Mouse (Mus musculus): ENCODE measurements around the gene Rnf212b. TPM values are rescaled to one million over a fixed set of nuclear protein-coding genes. Genes with fewer than 3 reads are reported as not detected.

Gene Rnf212b
- total and polyA plus RNA-seq, 2 experiments = not detected

DNA sequence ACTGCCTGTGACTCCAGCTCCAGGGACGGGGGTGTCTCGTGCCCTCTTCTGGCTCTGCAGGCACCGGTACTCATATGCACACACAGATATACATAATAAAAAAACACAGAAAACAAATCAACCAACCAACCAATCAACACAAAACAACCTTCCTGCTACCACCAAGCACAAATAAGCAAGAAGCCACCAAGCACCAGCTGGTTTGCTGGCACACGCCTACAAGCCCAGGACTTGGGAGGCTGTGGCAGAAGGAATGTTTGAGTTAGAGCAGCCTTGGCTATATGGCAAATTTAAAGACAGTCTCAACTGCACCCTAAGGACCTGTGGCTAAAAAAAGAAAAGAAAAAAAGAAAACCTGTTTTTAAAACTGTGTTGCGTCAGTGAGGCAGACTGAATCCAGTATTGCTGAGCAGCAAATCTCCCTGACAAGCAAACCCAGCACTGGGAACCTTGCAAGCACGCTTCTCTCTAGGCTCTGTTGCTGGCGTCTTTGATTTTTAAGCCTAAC lies 38.4 kb upstream of the Rnf212b start:
- TF ChIP-seq CTCF (IDR thresholded peaks at IDR 0.05; ENCODE audit: low read depth, low read length) (no peak), POLR2A (IDR thresholded peaks at IDR 0.05; ENCODE audit: extremely low read depth, insufficient read depth, low read length) (no peak)
- no peaks in the 10 kb centered on the region for H3K27me3 ChIP-seq (ENCODE audit: control insufficient read depth, insufficient read depth, low read length)
- no peaks in the 10 kb centered on the region for H3K4me1 ChIP-seq (ENCODE audit: control insufficient read depth, insufficient read depth, low read length)
- no peak overlapping the region for H3K4me3 ChIP-seq (ENCODE audit: insufficient read depth, low read depth, low read length)
- no peaks in the 10 kb centered on the region for H3K36me3 ChIP-seq (ENCODE audit: control insufficient read depth, insufficient read depth, low read length)
- DNase-seq (ENCODE audit: extremely low read depth, low read depth, low spot score) = no peak
- H3K27ac ChIP-seq (replicated peaks; ENCODE audit: insufficient read depth, low read depth, low read length) = no peak overlapping the region
- 97% methylated on average over 7 of the region's 7 CpGs for WGBS
- no peaks in the 10 kb centered on the region for H3K79me2 ChIP-seq (ENCODE audit: control insufficient read depth, insufficient read depth, low read length)
- H3K9ac ChIP-seq (ENCODE audit: low read depth, low read length) = no peak overlapping the region

DNA sequence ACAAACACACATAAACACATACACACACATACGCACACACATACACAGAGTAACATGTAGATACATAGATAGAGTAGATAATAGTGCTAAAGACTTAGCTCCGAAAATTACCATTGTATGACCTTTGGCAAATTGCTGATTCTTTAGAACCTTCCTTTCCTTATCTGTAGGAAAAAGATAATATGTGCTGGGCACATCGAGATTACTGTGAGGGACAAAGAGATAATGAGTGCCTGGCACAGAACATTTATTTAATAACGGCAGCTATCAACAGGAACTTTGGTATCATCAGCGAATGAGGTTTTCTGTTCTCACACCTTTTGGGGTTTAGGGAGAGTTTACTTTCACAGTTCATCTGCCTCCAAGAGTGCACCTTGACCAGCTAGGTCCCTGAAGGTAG lies 37.2 kb upstream of the Rnf212b start:
- H3K4me3 ChIP-seq (ENCODE audit: insufficient read depth, low read depth, low read length) = no peak overlapping the region
- no peaks in the 10 kb centered on the region for H3K79me2 ChIP-seq (ENCODE audit: control insufficient read depth, insufficient read depth, low read length)
- no peaks in the 10 kb centered on the region for H3K36me3 ChIP-seq (ENCODE audit: control insufficient read depth, insufficient read depth, low read length)
- TF ChIP-seq CTCF (IDR thresholded peaks at IDR 0.05; ENCODE audit: low read depth, low read length) = no peak
- TF ChIP-seq POLR2A (IDR thresholded peaks at IDR 0.05; ENCODE audit: extremely low read depth, insufficient read depth, low read length) = no peak
- no peak for DNase-seq (ENCODE audit: extremely low read depth, low read depth, low spot score)
- H3K9ac ChIP-seq (ENCODE audit: low read depth, low read length) = no peak overlapping the region
- 74% methylated on average over 5 of the region's 5 CpGs for WGBS
- H3K4me1 ChIP-seq (ENCODE audit: control insufficient read depth, insufficient read depth, low read length) = peaks cover 7% of the 10 kb centered on the region; the same call in 1 of the 2 replicates
- H3K27ac ChIP-seq (replicated peaks; ENCODE audit: insufficient read depth, low read depth, low read length) = no peak overlapping the region
- 0 out of 2 replicates have a peak, but pooled peaks cover 2% of the 10 kb centered on the region for H3K27me3 ChIP-seq (ENCODE audit: control insufficient read depth, insufficient read depth, low read length)

DNA sequence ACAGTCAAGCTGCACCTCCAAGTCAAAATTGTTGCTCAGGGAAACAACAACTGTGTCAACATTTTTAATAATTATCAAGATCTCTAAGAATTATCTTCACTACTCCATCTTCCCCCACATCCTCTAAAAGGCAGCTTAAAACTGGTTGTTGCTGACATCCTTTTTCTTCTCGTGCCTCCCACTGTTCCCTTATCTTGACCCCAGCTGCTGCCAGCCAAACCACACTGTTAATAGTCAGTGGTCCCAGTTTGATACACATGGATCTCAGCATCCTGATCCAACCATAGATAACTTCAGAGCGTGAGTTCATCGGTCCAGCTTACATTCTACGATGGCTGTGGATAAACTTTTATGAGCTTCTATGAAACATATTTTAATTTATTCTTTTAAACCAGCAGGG lies 36.0 kb upstream of the Rnf212b start:
- 85% methylated on average over 4 of the region's 4 CpGs for WGBS

DNA sequence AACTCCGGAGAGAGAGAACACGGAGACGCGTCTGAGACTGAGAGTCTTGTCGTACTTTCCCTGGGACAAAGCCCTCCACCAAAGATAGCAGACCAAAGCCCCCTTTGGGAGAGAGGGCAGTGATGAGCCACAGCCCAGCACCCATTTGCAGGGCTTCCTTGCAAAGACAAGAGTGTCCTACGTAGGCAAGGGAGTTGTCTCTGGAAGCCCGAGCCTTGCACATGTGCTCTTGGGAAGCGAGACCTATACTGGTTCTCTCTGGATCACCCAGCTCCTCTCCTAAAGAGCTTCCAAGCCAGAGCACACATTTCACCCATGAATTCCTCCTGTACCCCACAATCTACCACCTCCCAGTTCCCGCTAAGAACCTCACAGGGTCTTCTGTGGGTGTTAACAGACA lies 33.9 kb upstream of the Rnf212b start:
- WGBS = 93% methylated on average over 9 of the region's 9 CpGs
- no peak for DNase-seq (ENCODE audit: extremely low read depth, low read depth, low spot score)
- H3K27me3 ChIP-seq (ENCODE audit: control insufficient read depth, insufficient read depth, low read length) = 0 out of 2 replicates have a peak, but pooled peaks cover 2% of the 10 kb centered on the region
- H3K79me2 ChIP-seq (ENCODE audit: control insufficient read depth, insufficient read depth, low read length) = no peaks in the 10 kb centered on the region
- no peak overlapping the region for H3K4me3 ChIP-seq (ENCODE audit: insufficient read depth, low read depth, low read length)
- peaks cover 7% of the 10 kb centered on the region; the same call in 1 of the 2 replicates for H3K4me1 ChIP-seq (ENCODE audit: control insufficient read depth, insufficient read depth, low read length)
- no peaks in the 10 kb centered on the region for H3K36me3 ChIP-seq (ENCODE audit: control insufficient read depth, insufficient read depth, low read length)
- no peak overlapping the region for H3K9ac ChIP-seq (ENCODE audit: low read depth, low read length)
- TF ChIP-seq CTCF (IDR thresholded peaks at IDR 0.05; ENCODE audit: low read depth, low read length) (no peak), POLR2A (IDR thresholded peaks at IDR 0.05; ENCODE audit: extremely low read depth, insufficient read depth, low read length) (no peak)
- no peak overlapping the region for H3K27ac ChIP-seq (replicated peaks; ENCODE audit: insufficient read depth, low read depth, low read length)

More for the DNA sequence above, 36.0 kb upstream of the Rnf212b start:
- Histone ChIP-seq H3K9ac (ENCODE audit: low read depth, low read length) (no peak overlapping the region), H3K27me3 (ENCODE audit: control insufficient read depth, insufficient read depth, low read length) (0 out of 2 replicates have a peak, but pooled peaks cover 2% of the 10 kb centered on the region), H3K4me1 (ENCODE audit: control insufficient read depth, insufficient read depth, low read length) (peaks cover 7% of the 10 kb centered on the region; the same call in 1 of the 2 replicates), H3K79me2 (ENCODE audit: control insufficient read depth, insufficient read depth, low read length) (no peaks in the 10 kb centered on the region), H3K36me3 (ENCODE audit: control insufficient read depth, insufficient read depth, low read length) (no peaks in the 10 kb centered on the region), H3K27ac (replicated peaks; ENCODE audit: insufficient read depth, low read depth, low read length) (no peak overlapping the region), H3K4me3 (ENCODE audit: insufficient read depth, low read depth, low read length) (no peak overlapping the region)
- no peak for TF ChIP-seq POLR2A (IDR thresholded peaks at IDR 0.05; ENCODE audit: extremely low read depth, insufficient read depth, low read length)
- no peak for TF ChIP-seq CTCF (IDR thresholded peaks at IDR 0.05; ENCODE audit: low read depth, low read length)
- DNase-seq (ENCODE audit: extremely low read depth, low read depth, low spot score) = no peak

DNA sequence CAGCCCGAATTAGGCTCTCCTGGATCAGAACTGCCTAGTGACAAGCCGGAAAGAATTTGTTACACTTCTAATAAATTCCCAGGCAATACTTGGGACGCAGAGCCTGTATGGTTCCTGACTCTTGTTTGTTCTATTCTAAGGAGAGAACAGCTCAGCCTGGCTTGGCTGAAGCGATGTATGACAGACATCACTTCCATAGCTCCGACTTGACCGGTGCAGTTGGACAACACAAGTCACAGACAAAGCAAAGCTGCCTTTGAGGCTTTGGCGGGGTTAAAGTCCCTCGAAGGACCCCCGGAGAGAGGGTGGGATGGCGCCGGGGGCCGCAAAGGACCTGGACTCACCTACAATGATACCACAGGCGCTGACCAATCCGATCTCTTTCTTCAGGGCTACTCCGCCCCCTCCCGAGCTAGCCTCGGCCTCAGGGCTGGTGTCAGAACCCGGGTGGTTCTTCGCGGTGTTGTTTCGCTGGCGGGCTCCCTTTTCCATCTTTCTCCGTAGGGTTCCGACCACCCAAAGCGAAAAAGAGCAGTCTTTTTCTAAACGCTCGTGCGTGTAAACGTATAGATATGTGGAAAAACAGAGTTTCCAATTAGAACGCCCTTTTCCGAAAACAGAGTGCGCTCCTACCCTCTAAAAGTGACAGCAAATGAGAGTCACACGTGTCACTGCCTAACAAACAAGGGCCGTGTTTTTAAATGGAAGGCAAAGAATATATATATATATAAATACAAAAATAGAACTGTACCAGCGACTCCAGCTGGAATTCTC lies 32.9 kb upstream of the Rnf212b start:
- Histone ChIP-seq H3K27ac (replicated peaks; ENCODE audit: insufficient read depth, low read depth, low read length) (no peak overlapping the region), H3K4me3 (ENCODE audit: insufficient read depth, low read depth, low read length) (peak overlapping the region; percentile 57), H3K79me2 (ENCODE audit: control insufficient read depth, insufficient read depth, low read length) (no peaks in the 10 kb centered on the region), H3K4me1 (ENCODE audit: control insufficient read depth, insufficient read depth, low read length) (peaks cover 7% of the 10 kb centered on the region; the same call in 1 of the 2 replicates), H3K27me3 (ENCODE audit: control insufficient read depth, insufficient read depth, low read length) (0 out of 2 replicates have a peak, but pooled peaks cover 2% of the 10 kb centered on the region), H3K9ac (ENCODE audit: low read depth, low read length) (0 out of 2 replicates have a peak overlapping the region, but pooled peaks have one; percentile 38), H3K36me3 (ENCODE audit: control insufficient read depth, insufficient read depth, low read length) (no peaks in the 10 kb centered on the region)
- WGBS = 4% methylated on average over 35 of the region's 35 CpGs
- TF ChIP-seq CTCF (IDR thresholded peaks at IDR 0.05; ENCODE audit: low read depth, low read length) (no peak), POLR2A (IDR thresholded peaks at IDR 0.05; ENCODE audit: extremely low read depth, insufficient read depth, low read length) (no peak)
- DNase-seq (ENCODE audit: extremely low read depth, low read depth, low spot score) = peak; percentile 19
